Mouse (Mus musculus): ENCODE measurements at regions not wholly inside any gene's neighbourhood (a gene's known extent, or its start where the extent isn't known, plus 50 kb on each side); places are given as distances from the start of the nearest gene placed in this dataset.

- TF ChIP-seq CTCF (conservative IDR thresholded peaks at IDR 0.05; ENCODE audit: low read length) (no peak), NANOG (IDR thresholded peaks at IDR 0.05; ENCODE audit: borderline replicate concordance, low read length) (no peak)
These were observed 149.0 kb upstream of the BC052040 start for GRCm38 (mm10) chr2:115432476-115432875.
